Mouse (Mus musculus): ENCODE data around the gene Inmt. TPM values are rescaled to one million over a fixed set of nuclear protein-coding genes. Genes with fewer than 3 reads are reported as not detected.

Gene Inmt
- polyA plus RNA-seq (2014; fragmentation: Nextera tagmentation; extraction: Ambion mirVana): 0.28 TPM in 1 of 2 replicates, not detected in the other

DNA sequence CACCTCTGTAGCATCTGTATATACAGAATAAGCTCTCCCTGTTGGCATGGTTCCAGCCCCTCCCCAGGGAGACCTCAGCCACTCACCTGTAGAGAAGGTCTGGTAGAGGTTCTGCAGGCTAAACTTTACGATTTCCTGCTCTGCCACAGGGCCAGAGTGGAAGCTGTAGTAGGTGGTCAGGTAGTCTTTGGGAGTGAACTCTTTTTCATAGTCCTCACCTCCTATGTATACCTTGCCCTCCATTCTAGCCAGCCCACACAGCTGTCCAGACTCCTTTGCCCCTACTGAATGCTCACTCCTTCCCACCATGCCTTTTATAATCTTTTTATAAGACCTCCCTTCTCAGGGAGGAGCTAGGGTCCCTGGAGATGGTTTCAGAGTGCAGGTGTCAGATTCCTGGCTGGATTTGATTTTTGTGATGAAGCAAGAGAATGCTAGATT, at the start of gene Inmt:
TSS of gene Inmt (minus strand) at position 303 of the 441 bp plus-strand sequence.
- H3K9me3 ChIP-seq (ENCODE audit: control insufficient read depth, low read length): no peaks in the 10 kb centered on the region
- H3K4me1 ChIP-seq (replicated peaks; ENCODE audit: control insufficient read depth, insufficient read depth, low read length): no peaks in the 10 kb centered on the region
- H3K4me2 ChIP-seq (replicated peaks; ENCODE audit: low read depth, low read length): no peak within 1 kb of the TSS
- H3K4me3 ChIP-seq (ENCODE audit: low read depth, low read length): no peak within 1 kb of the TSS
- H3K9ac ChIP-seq (ENCODE audit: low read depth, low read length): no peak within 1 kb of the TSS
- no peaks in the 10 kb centered on the region for H3K36me3 ChIP-seq (ENCODE audit: control insufficient read depth, insufficient read depth, low read length)
- peaks cover 27% of the 10 kb centered on the region for H3K27me3 ChIP-seq (ENCODE audit: control insufficient read depth, insufficient read depth, low read length)
- 83% methylated on average over 1 of the region's 1 CpGs for WGBS
- ATAC-seq (ENCODE audit: low FRiP score) (no peak), DNase-seq (ENCODE audit: low spot score) (no peak)
- H3K27ac ChIP-seq (ENCODE audit: low read depth, low read length): no peak within 1 kb of the TSS

- WGBS: 89% methylated on average over 8 of the region's 8 CpGs
- 0 out of 2 replicates have a peak, but pooled peaks cover 4% of the 10 kb centered on the region for H3K36me3 ChIP-seq (ENCODE audit: control insufficient read depth, insufficient read depth, low read length)
- ATAC-seq (ENCODE audit: low FRiP score): no peak
These were observed 49.1 kb upstream of the Inmt start for GRCm38 (mm10) chr6:55223986-55224385.

GRCm38 (mm10) chr6:55218232-55218631, 43.4 kb upstream of the Inmt start:
- DNase-seq (ENCODE audit: low spot score) (no peak), ATAC-seq (ENCODE audit: low FRiP score) (no peak)
- Histone ChIP-seq H3K9ac (ENCODE audit: low read depth, low read length) (no peak overlapping the region), H3K27me3 (ENCODE audit: control insufficient read depth, insufficient read depth, low read length) (no peaks in the 10 kb centered on the region), H3K4me1 (replicated peaks; ENCODE audit: control insufficient read depth, insufficient read depth, low read length) (no peaks in the 10 kb centered on the region), H3K4me3 (ENCODE audit: low read depth, low read length) (no peak overlapping the region), H3K36me3 (ENCODE audit: control insufficient read depth, insufficient read depth, low read length) (no peaks in the 10 kb centered on the region), H3K4me2 (replicated peaks; ENCODE audit: low read depth, low read length) (no peak overlapping the region), H3K9me3 (ENCODE audit: control insufficient read depth, low read length) (no peaks in the 10 kb centered on the region), H3K27ac (ENCODE audit: low read depth, low read length) (no peak overlapping the region)
- 94% methylated on average over 9 of the region's 9 CpGs for WGBS

More at GRCm38 (mm10) chr6:55223986-55224385, 49.1 kb upstream of the Inmt start:
- Histone ChIP-seq H3K27me3 (ENCODE audit: control insufficient read depth, insufficient read depth, low read length) (no peaks in the 10 kb centered on the region), H3K4me3 (ENCODE audit: low read depth, low read length) (no peak overlapping the region), H3K4me1 (replicated peaks; ENCODE audit: control insufficient read depth, insufficient read depth, low read length) (no peaks in the 10 kb centered on the region), H3K4me2 (replicated peaks; ENCODE audit: low read depth, low read length) (no peak overlapping the region), H3K9me3 (ENCODE audit: control insufficient read depth, low read length) (no peaks in the 10 kb centered on the region), H3K27ac (ENCODE audit: low read depth, low read length) (no peak overlapping the region), H3K9ac (ENCODE audit: low read depth, low read length) (no peak overlapping the region)
- no peak for DNase-seq (ENCODE audit: low spot score)

GRCm38 (mm10) chr6:55214541-55214940, 39.7 kb upstream of the Inmt start:
- Histone ChIP-seq H3K4me2 (replicated peaks; ENCODE audit: low read depth, low read length) (no peak overlapping the region), H3K27me3 (ENCODE audit: control insufficient read depth, insufficient read depth, low read length) (no peaks in the 10 kb centered on the region), H3K9ac (ENCODE audit: low read depth, low read length) (no peak overlapping the region), H3K4me3 (ENCODE audit: low read depth, low read length) (no peak overlapping the region), H3K4me1 (replicated peaks; ENCODE audit: control insufficient read depth, insufficient read depth, low read length) (no peaks in the 10 kb centered on the region), H3K36me3 (ENCODE audit: control insufficient read depth, insufficient read depth, low read length) (no peaks in the 10 kb centered on the region), H3K27ac (ENCODE audit: low read depth, low read length) (no peak overlapping the region), H3K9me3 (ENCODE audit: control insufficient read depth, low read length) (no peaks in the 10 kb centered on the region)
- 73% methylated on average over 3 of the region's 3 CpGs for WGBS
- ATAC-seq (ENCODE audit: low FRiP score) (no peak), DNase-seq (ENCODE audit: low spot score) (no peak)

DNA sequence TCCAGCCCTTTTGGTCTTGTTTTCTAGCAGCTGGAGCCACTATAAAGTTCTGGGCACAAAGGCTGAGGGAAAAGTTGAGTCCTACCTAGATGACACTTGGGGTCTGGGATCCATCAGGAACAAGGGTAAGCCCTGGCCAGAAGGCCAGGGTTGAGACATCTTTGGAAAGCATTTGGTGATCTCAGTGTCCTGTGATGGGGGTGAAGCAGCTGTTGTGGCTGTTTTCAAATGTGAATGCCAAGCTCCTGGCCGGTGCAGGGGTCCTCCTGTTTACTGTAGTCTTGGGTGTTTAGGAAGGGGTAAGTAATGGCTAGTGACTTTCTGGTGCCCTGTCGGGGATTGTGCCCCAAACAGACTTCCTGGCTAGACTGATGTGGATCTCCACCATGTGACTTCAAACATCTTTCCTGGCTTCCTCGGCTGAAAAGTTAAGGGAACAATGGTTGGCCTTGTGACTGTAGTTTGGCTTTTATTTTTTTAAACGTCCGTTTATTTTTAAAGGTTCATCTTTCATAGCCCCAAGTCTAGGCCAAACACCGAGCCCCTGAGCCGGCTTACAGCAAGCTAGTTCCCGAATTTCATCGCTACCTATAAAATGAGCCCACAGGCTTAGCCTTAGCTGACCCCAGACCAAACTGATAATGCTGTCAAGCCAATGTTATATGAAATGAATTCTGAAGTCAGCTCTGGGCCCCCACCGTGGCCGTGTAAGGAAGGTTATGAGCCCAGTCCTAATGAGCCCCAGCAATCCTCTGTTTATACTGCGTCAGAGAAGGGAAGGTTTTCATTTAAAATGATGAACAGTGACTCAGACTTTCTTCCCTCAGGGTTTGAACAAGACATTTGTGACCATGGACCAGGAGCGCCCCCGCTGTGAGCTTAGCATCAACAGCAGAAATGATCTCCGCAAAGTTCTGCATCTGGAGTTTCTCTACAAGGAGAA, 35.9 kb upstream of the Inmt start:
- Histone ChIP-seq H3K27ac (ENCODE audit: low read depth, low read length) (no peak overlapping the region), H3K4me3 (ENCODE audit: low read depth, low read length) (no peak overlapping the region), H3K9me3 (ENCODE audit: control insufficient read depth, low read length) (no peaks in the 10 kb centered on the region), H3K4me1 (replicated peaks; ENCODE audit: control insufficient read depth, insufficient read depth, low read length) (no peaks in the 10 kb centered on the region), H3K4me2 (replicated peaks; ENCODE audit: low read depth, low read length) (no peak overlapping the region), H3K9ac (ENCODE audit: low read depth, low read length) (no peak overlapping the region), H3K27me3 (ENCODE audit: control insufficient read depth, insufficient read depth, low read length) (no peaks in the 10 kb centered on the region), H3K36me3 (ENCODE audit: control insufficient read depth, insufficient read depth, low read length) (no peaks in the 10 kb centered on the region)
- no peak for ATAC-seq (ENCODE audit: low FRiP score)
- WGBS: 70% methylated on average over 15 of the region's 15 CpGs
- DNase-seq (ENCODE audit: low spot score): no peak

GRCm38 (mm10) chr6:55207786-55208185, 32.9 kb upstream of the Inmt start:
- WGBS: 75% methylated on average over 8 of the region's 8 CpGs
- no peak for DNase-seq (ENCODE audit: low spot score)
- Histone ChIP-seq H3K9ac (ENCODE audit: low read depth, low read length) (no peak overlapping the region), H3K36me3 (ENCODE audit: control insufficient read depth, insufficient read depth, low read length) (no peaks in the 10 kb centered on the region), H3K4me2 (replicated peaks; ENCODE audit: low read depth, low read length) (no peak overlapping the region), H3K27me3 (ENCODE audit: control insufficient read depth, insufficient read depth, low read length) (no peaks in the 10 kb centered on the region), H3K9me3 (ENCODE audit: control insufficient read depth, low read length) (no peaks in the 10 kb centered on the region), H3K4me3 (ENCODE audit: low read depth, low read length) (no peak overlapping the region), H3K4me1 (replicated peaks; ENCODE audit: control insufficient read depth, insufficient read depth, low read length) (no peaks in the 10 kb centered on the region; the same call in 1 of the 2 replicates), H3K27ac (ENCODE audit: low read depth, low read length) (no peak overlapping the region)
- no peak for ATAC-seq (ENCODE audit: low FRiP score)

DNA sequence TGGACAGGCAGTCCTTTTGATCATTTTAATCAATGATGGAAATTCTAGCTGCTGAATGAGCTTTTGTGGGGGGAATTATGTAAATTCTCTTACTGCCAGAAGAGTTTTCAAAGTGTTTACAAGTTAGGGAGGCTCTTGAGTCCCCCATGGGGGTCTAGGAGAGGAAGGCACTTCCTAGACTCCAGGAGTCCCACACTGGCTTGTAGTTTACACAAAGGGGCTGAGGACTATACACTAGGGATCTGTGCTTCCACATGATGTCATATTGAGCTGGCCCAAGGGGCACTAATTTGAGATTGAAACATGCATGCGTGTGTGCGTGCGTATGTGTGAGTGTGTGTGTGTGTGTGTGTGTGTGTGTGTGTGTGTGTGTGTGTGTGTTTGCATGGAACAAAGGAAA, 29.1 kb upstream of the Inmt start:
- Histone ChIP-seq H3K27me3 (ENCODE audit: control insufficient read depth, insufficient read depth, low read length) (no peaks in the 10 kb centered on the region), H3K9me3 (ENCODE audit: control insufficient read depth, low read length) (no peaks in the 10 kb centered on the region)
- no peak for DNase-seq (ENCODE audit: low spot score)

DNA sequence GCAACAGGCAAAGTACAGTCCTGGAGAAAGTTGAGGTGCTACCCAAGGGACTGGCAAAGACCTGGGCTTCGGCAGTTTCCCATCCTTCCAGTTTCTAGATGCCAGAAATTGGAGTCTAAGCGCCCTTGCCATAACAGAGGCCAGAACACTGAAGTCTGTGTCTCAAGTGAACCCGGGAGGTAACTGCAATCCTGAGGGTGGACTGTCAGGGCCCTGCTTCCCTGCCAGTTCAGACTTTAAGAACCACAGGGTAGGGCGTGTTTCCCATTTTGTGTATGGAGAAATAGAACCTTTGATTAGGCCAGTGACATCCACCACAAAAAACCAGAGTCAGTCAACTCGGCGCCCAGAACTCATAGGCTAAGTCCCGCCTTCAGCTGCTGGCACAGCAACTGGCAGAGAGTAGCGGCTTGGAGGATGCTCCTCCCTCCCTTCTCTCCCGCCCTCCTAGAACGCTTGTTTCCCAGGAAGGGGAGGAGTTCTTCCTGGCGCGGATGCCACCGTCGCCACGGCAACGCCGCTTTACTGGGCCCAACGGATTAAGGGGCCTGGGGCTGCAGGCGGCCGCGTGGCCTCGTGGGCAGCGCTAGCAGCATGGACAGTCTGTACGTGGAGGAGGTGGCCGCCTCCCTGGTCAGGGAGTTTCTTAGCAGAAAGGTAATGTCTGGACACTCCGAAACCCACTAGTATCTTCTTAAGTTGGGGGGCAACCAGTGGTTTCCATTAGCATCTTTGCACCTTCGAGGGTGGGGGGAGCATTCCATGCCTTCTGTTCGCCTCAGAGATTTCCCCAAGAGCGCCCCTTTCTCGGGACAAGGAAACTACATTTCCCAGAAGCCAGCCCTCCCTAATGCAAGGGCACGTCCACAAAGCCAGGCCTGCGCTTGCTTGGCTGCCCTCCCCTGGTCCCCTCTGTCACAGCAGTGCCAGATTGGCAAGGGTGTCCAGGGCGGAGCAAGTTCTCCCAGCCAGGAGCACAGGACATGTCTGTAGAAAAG, 28.4 kb upstream of the Inmt start, which contains the start of gene Mindy4:
TSS of gene Mindy4 (plus strand) at position 471 of the 998 bp plus-strand sequence.
- Histone ChIP-seq H3K9me3 (ENCODE audit: control insufficient read depth, low read length) (no peaks in the 10 kb centered on the region), H3K4me2 (replicated peaks; ENCODE audit: low read depth, low read length) (peak within 1 kb of the TSS; percentile 56), H3K9ac (ENCODE audit: low read depth, low read length) (peak within 1 kb of the TSS; percentile 56), H3K4me1 (replicated peaks; ENCODE audit: control insufficient read depth, insufficient read depth, low read length) (no peaks in the 10 kb centered on the region; the same call in 1 of the 2 replicates), H3K27ac (ENCODE audit: low read depth, low read length) (peak within 1 kb of the TSS; percentile 59), H3K36me3 (ENCODE audit: control insufficient read depth, insufficient read depth, low read length) (no peaks in the 10 kb centered on the region), H3K4me3 (ENCODE audit: low read depth, low read length) (peak within 1 kb of the TSS; percentile 42), H3K27me3 (ENCODE audit: control insufficient read depth, insufficient read depth, low read length) (no peaks in the 10 kb centered on the region)
- ATAC-seq (ENCODE audit: low FRiP score) (peak; percentile 97), DNase-seq (ENCODE audit: low spot score) (peak; percentile 94)
- 4% methylated on average over 33 of the region's 33 CpGs for WGBS

More for the DNA sequence above, 29.1 kb upstream of the Inmt start:
- no peaks in the 10 kb centered on the region for H3K36me3 ChIP-seq (ENCODE audit: control insufficient read depth, insufficient read depth, low read length)
- H3K4me3 ChIP-seq (ENCODE audit: low read depth, low read length): peak overlapping the region; percentile 42
- no peaks in the 10 kb centered on the region; the same call in 1 of the 2 replicates for H3K4me1 ChIP-seq (replicated peaks; ENCODE audit: control insufficient read depth, insufficient read depth, low read length)
- ATAC-seq (ENCODE audit: low FRiP score): peak; percentile 55
- H3K4me2 ChIP-seq (replicated peaks; ENCODE audit: low read depth, low read length): peak overlapping the region; percentile 56
- 77% methylated on average over 3 of the region's 3 CpGs for WGBS
- H3K27ac ChIP-seq (ENCODE audit: low read depth, low read length): peak overlapping the region; percentile 59
- H3K9ac ChIP-seq (ENCODE audit: low read depth, low read length): peak overlapping the region; percentile 56
